Mouse (Mus musculus): ENCODE data around the gene Nfia.

Nfia gene

GRCm38 (mm10) chr4:97805255-97805654, 32.7 kb downstream of the Nfia start:
- in situ Hi-C loops (cut with MboI; ENCODE audit: low pct_unique_long_range_greater_than_20kb in 1 of 2, low sequenced_read_pairs in 2 of 2, unreplicated experiment in 1 of 2), result no loop called here

DNA sequence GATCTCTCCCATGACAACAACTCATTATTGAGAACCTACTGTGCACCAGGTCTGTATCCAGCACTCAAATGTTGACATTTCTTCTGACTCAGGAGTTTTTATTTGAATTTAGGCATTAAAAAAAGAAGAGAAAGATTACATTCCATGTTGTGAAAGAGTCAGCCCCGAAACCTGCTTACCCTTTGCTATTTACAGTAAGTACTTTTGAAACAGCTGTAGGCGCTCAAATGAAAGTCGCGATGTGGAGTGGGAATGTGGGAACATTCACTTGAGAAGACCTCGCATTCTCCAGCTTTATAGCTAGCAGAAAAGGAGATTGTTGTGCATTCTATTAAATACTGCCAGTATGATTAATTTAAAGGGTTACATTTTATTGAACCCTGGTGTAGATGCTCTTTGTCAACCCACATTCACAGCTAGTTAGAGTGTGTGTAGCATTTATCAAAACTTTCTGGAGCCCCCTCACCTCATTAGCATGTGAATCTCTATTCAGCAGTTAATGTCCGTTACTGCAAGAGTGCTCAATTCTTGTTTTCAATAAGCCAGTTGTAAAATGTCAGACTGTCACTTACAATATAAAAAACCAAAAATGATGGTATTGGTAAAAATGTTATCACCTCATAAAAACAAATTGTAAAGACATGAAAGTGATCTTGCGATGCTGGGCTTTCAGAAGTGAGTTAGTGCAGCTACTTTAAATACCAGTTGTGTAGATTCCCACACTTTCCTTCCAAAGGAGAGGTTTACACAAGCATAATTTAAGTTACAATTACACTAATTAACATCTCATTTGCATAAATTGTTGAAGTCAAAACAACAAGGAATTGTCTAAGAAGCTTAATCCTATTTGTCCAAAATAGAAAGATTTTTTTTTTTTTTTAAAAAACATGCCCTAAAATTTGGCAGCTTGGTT, 33.6 kb downstream of the Nfia start:
- in situ Hi-C loops (cut with MboI; ENCODE audit: low pct_unique_long_range_greater_than_20kb in 1 of 2, low sequenced_read_pairs in 2 of 2, unreplicated experiment in 1 of 2), result no loop called here

GRCm38 (mm10) chr4:97806924-97807323, 34.4 kb downstream of the Nfia start:
- in situ Hi-C loops (cut with MboI; ENCODE audit: low pct_unique_long_range_greater_than_20kb in 1 of 2, low sequenced_read_pairs in 2 of 2, unreplicated experiment in 1 of 2), result no loop called here

GRCm38 (mm10) chr4:97808885-97809284, 36.4 kb downstream of the Nfia start:
- in situ Hi-C loops (cut with MboI; ENCODE audit: low pct_unique_long_range_greater_than_20kb in 1 of 2, low sequenced_read_pairs in 2 of 2, unreplicated experiment in 1 of 2), result no loop called here

- in situ Hi-C loops (cut with MboI; ENCODE audit: low pct_unique_long_range_greater_than_20kb in 1 of 2, low sequenced_read_pairs in 2 of 2, unreplicated experiment in 1 of 2), result no loop called here
These were observed 37.2 kb downstream of the Nfia start for GRCm38 (mm10) chr4:97809582-97810295.

- in situ Hi-C loops (cut with MboI; ENCODE audit: low pct_unique_long_range_greater_than_20kb in 1 of 2, low sequenced_read_pairs in 2 of 2, unreplicated experiment in 1 of 2), result no loop called here
These were observed 37.9 kb downstream of the Nfia start for GRCm38 (mm10) chr4:97810348-97810939.

- in situ Hi-C loops (cut with MboI; ENCODE audit: low pct_unique_long_range_greater_than_20kb in 1 of 2, low sequenced_read_pairs in 2 of 2, unreplicated experiment in 1 of 2), result no loop called here
These were observed 40.5 kb downstream of the Nfia start for GRCm38 (mm10) chr4:97813035-97813434.

DNA sequence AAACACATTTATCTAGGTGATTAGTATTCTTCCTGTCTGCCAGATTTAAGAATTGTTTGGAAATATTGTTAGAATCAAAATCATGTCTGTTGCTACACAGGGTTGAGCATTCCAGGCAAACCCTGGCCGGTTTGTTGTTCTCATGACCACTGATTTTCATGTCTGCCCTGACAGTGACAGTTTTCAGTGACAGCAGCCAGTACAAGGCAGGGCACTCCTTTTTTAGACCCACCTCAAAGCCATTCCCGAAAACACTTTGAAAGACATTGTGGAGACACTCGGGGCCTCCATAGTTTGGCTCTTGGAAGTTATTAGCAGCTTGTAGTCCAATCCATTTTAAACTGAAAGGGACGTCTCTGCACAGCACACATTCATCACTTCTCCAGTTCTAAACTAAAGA, 41.5 kb downstream of the Nfia start:
- in situ Hi-C loops (cut with MboI; ENCODE audit: low pct_unique_long_range_greater_than_20kb in 1 of 2, low sequenced_read_pairs in 2 of 2, unreplicated experiment in 1 of 2), result no loop called here

DNA sequence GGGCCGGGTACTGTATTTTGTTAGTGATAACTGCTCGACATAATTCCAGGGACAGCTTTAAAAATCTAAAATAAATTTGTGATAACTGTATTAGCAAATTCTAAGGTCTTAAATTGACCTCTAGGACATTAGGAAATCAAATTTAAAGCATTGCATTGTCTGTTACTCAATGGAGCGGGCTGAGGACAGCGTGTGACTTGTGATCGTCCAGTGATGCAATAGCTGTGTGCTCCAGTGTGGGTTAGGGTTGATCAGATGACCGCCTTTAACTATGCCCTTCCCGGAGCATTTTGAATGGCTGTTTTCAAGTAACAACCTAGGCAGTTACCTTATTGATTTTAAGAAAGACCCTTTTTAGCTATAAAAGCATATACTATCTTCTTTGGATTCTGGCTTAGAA, 42.0 kb downstream of the Nfia start:
- in situ Hi-C loops (cut with MboI; ENCODE audit: low pct_unique_long_range_greater_than_20kb in 1 of 2, low sequenced_read_pairs in 2 of 2, unreplicated experiment in 1 of 2), result no loop called here

DNA sequence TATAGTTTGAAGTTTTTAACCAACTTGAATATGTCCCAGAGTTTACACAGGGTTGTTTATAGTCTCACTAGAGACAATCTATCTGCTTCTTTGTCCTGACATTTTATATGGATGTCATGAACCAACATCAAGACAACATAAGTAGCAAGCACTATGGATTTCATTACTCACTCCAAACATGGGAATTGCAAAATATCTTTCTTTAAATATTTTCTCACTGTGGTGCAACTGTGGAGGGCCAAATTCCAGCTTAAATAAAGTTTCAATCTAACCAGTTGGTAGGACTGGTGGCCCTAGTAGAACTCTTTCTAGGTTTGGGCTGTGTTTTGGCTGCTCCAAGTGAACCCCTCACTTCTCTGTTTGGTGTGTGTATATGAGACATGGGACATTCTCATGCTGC, 43.5 kb downstream of the Nfia start:
- in situ Hi-C loops (cut with MboI; ENCODE audit: low pct_unique_long_range_greater_than_20kb in 1 of 2, low sequenced_read_pairs in 2 of 2, unreplicated experiment in 1 of 2), result no loop called here

DNA sequence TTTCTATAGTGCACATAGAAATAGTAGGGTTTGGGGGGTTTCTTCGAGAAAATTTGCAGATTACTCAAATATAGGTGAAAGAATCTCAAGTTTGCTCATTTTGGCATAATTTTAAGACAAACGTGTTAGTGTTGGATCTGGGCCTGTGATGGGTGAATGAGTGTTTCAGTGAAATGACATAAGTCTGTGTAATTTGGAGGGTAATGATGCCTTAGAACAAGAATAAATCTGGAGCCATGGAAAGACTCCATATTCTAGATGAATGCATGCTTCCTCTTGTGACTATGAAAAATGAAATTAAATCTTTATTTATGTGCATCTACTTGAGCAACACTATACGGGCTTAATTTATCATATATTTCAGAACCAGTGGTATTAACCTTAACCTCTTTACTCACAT, 44.2 kb downstream of the Nfia start:
- in situ Hi-C loops (cut with MboI; ENCODE audit: low pct_unique_long_range_greater_than_20kb in 1 of 2, low sequenced_read_pairs in 2 of 2, unreplicated experiment in 1 of 2), result no loop called here

DNA sequence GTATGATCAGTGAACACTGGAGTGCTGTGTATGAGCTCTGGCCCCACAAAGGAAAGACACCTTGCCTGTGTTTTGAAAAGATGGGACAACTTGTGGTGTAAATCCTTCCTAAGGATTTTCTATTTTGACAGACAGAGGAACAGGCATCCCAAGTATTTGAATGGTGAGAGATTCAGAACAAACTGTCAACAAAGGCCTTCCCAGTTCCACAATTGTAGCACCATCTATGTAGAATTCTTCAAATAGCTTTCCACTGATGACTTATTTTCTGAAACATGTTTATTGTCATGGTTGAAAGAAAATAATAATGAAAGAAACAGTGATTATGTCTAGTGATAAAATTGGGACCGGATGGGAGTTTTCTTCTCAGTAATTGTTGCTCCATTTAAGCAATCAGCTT, 45.2 kb downstream of the Nfia start:
- in situ Hi-C loops (cut with MboI; ENCODE audit: low pct_unique_long_range_greater_than_20kb in 1 of 2, low sequenced_read_pairs in 2 of 2, unreplicated experiment in 1 of 2), result no loop called here

DNA sequence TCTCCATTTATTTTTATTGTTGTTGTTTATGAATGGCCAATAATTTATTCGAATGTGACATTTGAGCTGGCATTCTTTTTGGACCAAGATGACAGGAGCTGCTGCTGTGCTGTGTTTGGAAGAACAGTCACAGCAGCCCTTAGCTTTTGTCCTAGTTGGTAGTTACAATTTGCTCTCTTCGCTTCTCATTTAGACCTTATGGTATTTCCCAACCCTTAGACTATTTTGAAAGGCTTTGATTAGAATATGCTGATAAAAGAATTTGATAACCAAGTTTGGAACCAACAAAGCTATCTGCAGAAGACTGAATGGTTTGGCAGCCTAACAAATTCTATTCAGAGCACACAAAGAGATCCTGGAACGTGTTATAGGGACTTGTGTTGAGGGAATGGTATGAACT, 46.0 kb downstream of the Nfia start:
- in situ Hi-C loops (cut with MboI; ENCODE audit: low pct_unique_long_range_greater_than_20kb in 1 of 2, low sequenced_read_pairs in 2 of 2, unreplicated experiment in 1 of 2), result no loop called here

DNA sequence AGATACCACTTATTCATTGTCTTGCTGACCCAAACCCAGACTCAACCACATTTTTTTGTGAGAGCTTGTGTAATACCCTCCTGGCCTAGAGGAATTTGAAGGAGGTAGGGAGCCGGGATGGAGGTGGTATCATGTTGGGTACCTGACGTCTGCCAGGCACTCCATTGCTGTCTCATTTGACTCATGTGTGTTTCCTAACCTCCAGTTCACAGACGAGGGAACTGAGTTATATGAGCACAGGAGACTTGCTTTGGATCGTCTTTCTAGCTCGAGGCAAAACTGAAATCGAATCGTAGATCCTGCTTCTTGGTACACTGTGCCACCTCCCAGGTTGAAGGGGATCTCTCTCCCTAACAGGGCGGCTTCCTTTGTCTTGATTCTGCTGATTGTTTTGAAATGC, 46.6 kb downstream of the Nfia start:
- in situ Hi-C loops (cut with MboI; ENCODE audit: low pct_unique_long_range_greater_than_20kb in 1 of 2, low sequenced_read_pairs in 2 of 2, unreplicated experiment in 1 of 2), result no loop called here

DNA sequence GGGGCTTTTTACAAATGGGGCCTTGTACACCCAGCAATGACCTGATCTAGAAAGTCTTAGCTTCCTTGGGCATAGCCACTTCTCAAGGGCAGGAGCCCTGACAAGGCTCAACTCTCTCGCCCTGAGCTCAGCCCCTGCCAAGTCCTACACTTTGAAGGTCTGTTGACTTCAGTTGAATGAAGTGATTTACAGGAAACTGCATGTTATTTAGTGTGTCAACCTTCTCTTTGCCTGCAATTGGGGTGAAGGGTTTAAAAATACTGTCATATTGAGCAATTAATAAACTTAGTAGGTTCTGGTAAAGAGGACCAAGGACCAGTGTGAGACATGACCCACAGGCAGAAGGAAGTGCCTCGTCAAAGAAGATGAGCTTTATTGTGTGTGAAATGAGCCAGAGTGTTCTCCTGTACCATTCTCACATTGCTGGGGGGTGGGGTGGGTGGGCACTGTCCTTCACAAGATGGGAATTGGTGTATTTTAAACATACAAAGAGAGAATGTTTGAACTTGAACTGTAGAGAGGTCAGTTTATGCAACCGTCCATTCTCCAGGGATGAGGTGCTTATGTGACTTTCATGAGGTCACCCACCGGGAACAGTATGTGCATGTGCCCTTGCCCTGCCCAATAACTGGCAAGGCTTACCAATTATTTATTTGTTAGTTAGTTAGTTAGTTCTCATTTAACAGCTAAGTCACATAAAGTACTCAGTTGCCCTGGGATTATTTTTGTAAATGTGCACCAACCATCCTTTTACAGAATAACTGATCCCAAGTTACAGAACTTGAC, 48.1 kb downstream of the Nfia start:
- in situ Hi-C loops (cut with MboI; ENCODE audit: low pct_unique_long_range_greater_than_20kb in 1 of 2, low sequenced_read_pairs in 2 of 2, unreplicated experiment in 1 of 2), result no loop called here

DNA sequence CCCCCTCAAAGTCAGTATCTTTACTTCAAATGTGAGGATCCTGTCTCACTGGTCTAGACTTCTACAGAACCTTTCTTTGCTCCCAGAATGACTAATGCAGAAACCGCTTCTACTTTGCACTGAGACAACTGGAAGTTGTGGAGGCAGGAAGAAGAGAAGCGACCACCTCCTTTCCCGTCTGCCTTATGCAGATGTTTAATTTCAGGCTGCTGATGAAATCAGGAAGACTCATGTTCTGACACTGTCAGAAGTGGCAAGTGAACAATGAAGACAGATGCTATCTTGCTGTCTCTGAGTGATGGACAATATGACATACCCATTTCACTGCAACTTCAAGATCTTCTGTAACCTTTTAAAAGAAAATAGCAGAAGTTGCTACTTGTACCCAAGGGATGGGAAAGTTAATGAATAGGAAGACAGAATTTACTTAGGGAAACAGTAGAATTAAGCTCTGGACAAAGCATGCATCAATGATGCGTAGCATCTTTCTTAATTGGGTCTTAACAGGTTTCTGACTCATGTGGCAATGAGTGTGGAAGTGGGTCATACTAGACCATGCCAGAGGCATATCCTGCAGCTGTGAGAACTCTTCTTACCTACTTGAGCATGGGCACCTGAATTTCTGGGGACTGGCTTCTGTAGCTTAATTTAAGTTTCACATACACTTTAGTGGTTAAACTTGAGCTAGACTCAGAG, 49.2 kb downstream of the Nfia start:
- in situ Hi-C loops (cut with MboI; ENCODE audit: low pct_unique_long_range_greater_than_20kb in 1 of 2, low sequenced_read_pairs in 2 of 2, unreplicated experiment in 1 of 2), result no loop called here

DNA sequence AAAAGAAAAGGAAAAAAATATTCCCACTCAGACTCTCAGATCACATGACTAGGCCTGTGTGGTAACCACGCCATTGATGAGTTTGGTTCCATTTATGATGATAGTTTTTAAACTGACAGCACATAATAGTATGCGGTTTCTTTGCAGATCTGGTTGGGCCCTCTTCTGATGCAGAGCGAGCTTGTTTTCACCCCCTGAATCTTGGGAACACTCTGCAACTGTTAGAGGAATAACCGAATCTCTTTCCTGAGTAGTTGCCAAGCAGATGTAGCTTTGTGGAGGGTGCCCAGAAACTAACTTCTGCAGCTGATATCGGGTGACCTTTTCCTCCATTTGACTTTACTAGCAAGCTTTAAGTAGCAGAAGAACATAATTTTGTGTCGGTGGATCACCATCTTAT, 51.0 kb downstream of the Nfia start:
- in situ Hi-C loops (cut with MboI; ENCODE audit: low pct_unique_long_range_greater_than_20kb in 1 of 2, low sequenced_read_pairs in 2 of 2, unreplicated experiment in 1 of 2), result no loop called here

- in situ Hi-C loops (cut with MboI; ENCODE audit: low pct_unique_long_range_greater_than_20kb in 1 of 2, low sequenced_read_pairs in 2 of 2, unreplicated experiment in 1 of 2), result no loop called here
These were observed 51.9 kb downstream of the Nfia start for GRCm38 (mm10) chr4:97824451-97824850.

Data from mouse embryonic stem cell (cell line).